Mouse (Mus musculus): ENCODE results near the gene Vps35. TPM values are rescaled to one million over a fixed set of nuclear protein-coding genes. Genes with fewer than 3 reads are reported as not detected.

Gene Vps35
- polyA plus RNA-seq, 1 experiment, result 3.4 TPM

GRCm38 (mm10) chr8:85323084-85323483, 23.5 kb upstream of the Vps35 start:
- H3K36me3 ChIP-seq (ENCODE audit: control insufficient read depth, insufficient read depth, low read length), result no peaks in the 10 kb centered on the region
- no peaks in the 10 kb centered on the region for H3K27me3 ChIP-seq (ENCODE audit: control insufficient read depth, insufficient read depth, low read length)
- no peaks in the 10 kb centered on the region for H3K4me1 ChIP-seq (ENCODE audit: control insufficient read depth, insufficient read depth, insufficient read length, low read length)
- H3K27ac ChIP-seq (ENCODE audit: insufficient read depth, low read depth, low read length), result no peak overlapping the region
- H3K4me3 ChIP-seq (ENCODE audit: low read depth, low read length), result no peak overlapping the region
- TF ChIP-seq CTCF (IDR thresholded peaks at IDR 0.05; ENCODE audit: extremely low read depth, insufficient read length, insufficient replicate concordance, low read depth, low read length) (no peak), POLR2A (IDR thresholded peaks at IDR 0.05; ENCODE audit: low read depth, low read length) (no peak)
- WGBS, result 77% methylated on average over 3 of the region's 3 CpGs

- TF ChIP-seq CTCF (IDR thresholded peaks at IDR 0.05; ENCODE audit: extremely low read depth, insufficient read length, insufficient replicate concordance, low read depth, low read length) (no peak), POLR2A (IDR thresholded peaks at IDR 0.05; ENCODE audit: low read depth, low read length) (no peak)
- 92% methylated on average over 15 of the region's 15 CpGs for WGBS
- no peaks in the 10 kb centered on the region for H3K36me3 ChIP-seq (ENCODE audit: control insufficient read depth, insufficient read depth, low read length)
- no peak overlapping the region for H3K4me3 ChIP-seq (ENCODE audit: low read depth, low read length)
- H3K27ac ChIP-seq (ENCODE audit: insufficient read depth, low read depth, low read length), result no peak overlapping the region
- H3K4me1 ChIP-seq (ENCODE audit: control insufficient read depth, insufficient read depth, insufficient read length, low read length), result no peaks in the 10 kb centered on the region
- H3K27me3 ChIP-seq (ENCODE audit: control insufficient read depth, insufficient read depth, low read length), result no peaks in the 10 kb centered on the region
Observed at GRCm38 (mm10) chr8:85321981-85322380, 22.4 kb upstream of the Vps35 start.

GRCm38 (mm10) chr8:85318534-85318933, 18.9 kb upstream of the Vps35 start:
- WGBS, result 94% methylated on average over 4 of the region's 4 CpGs
- Histone ChIP-seq H3K27me3 (ENCODE audit: control insufficient read depth, insufficient read depth, low read length) (no peaks in the 10 kb centered on the region), H3K36me3 (ENCODE audit: control insufficient read depth, insufficient read depth, low read length) (no peaks in the 10 kb centered on the region), H3K4me3 (ENCODE audit: low read depth, low read length) (no peak overlapping the region), H3K4me1 (ENCODE audit: control insufficient read depth, insufficient read depth, insufficient read length, low read length) (no peaks in the 10 kb centered on the region), H3K27ac (ENCODE audit: insufficient read depth, low read depth, low read length) (no peak overlapping the region)
- no peak for TF ChIP-seq POLR2A (IDR thresholded peaks at IDR 0.05; ENCODE audit: low read depth, low read length)
- no peak for TF ChIP-seq CTCF (IDR thresholded peaks at IDR 0.05; ENCODE audit: extremely low read depth, insufficient read length, insufficient replicate concordance, low read depth, low read length)

- Histone ChIP-seq H3K27me3 (ENCODE audit: control insufficient read depth, insufficient read depth, low read length) (no peaks in the 10 kb centered on the region), H3K4me3 (ENCODE audit: low read depth, low read length) (no peak overlapping the region), H3K4me1 (ENCODE audit: control insufficient read depth, insufficient read depth, insufficient read length, low read length) (no peaks in the 10 kb centered on the region), H3K36me3 (ENCODE audit: control insufficient read depth, insufficient read depth, low read length) (peaks cover 3% of the 10 kb centered on the region; the same call in 1 of the 2 replicates), H3K27ac (ENCODE audit: insufficient read depth, low read depth, low read length) (no peak overlapping the region)
- TF ChIP-seq POLR2A (IDR thresholded peaks at IDR 0.05; ENCODE audit: low read depth, low read length), result no peak
- no peak for TF ChIP-seq CTCF (IDR thresholded peaks at IDR 0.05; ENCODE audit: extremely low read depth, insufficient read length, insufficient replicate concordance, low read depth, low read length)
- 85% methylated on average over 3 of the region's 3 CpGs for WGBS
Observed at GRCm38 (mm10) chr8:85313036-85313435, 13.4 kb upstream of the Vps35 start.

- Histone ChIP-seq H3K4me1 (ENCODE audit: control insufficient read depth, insufficient read depth, insufficient read length, low read length) (no peaks in the 10 kb centered on the region), H3K36me3 (ENCODE audit: control insufficient read depth, insufficient read depth, low read length) (peaks cover 7% of the 10 kb centered on the region), H3K27ac (ENCODE audit: insufficient read depth, low read depth, low read length) (no peak overlapping the region), H3K4me3 (ENCODE audit: low read depth, low read length) (no peak overlapping the region), H3K27me3 (ENCODE audit: control insufficient read depth, insufficient read depth, low read length) (no peaks in the 10 kb centered on the region)
- no peak for TF ChIP-seq POLR2A (IDR thresholded peaks at IDR 0.05; ENCODE audit: low read depth, low read length)
- no peak for TF ChIP-seq CTCF (IDR thresholded peaks at IDR 0.05; ENCODE audit: extremely low read depth, insufficient read length, insufficient replicate concordance, low read depth, low read length)
Observed at GRCm38 (mm10) chr8:85311743-85312142, 12.1 kb upstream of the Vps35 start.

- Histone ChIP-seq H3K27ac (ENCODE audit: insufficient read depth, low read depth, low read length) (no peak overlapping the region), H3K4me3 (ENCODE audit: low read depth, low read length) (no peak overlapping the region), H3K27me3 (ENCODE audit: control insufficient read depth, insufficient read depth, low read length) (no peaks in the 10 kb centered on the region), H3K4me1 (ENCODE audit: control insufficient read depth, insufficient read depth, insufficient read length, low read length) (no peaks in the 10 kb centered on the region), H3K36me3 (ENCODE audit: control insufficient read depth, insufficient read depth, low read length) (peaks cover 21% of the 10 kb centered on the region)
- 91% methylated on average over 2 of the region's 2 CpGs for WGBS
- no peak for TF ChIP-seq POLR2A (IDR thresholded peaks at IDR 0.05; ENCODE audit: low read depth, low read length)
- TF ChIP-seq CTCF (IDR thresholded peaks at IDR 0.05; ENCODE audit: extremely low read depth, insufficient read length, insufficient replicate concordance, low read depth, low read length), result no peak
Observed at GRCm38 (mm10) chr8:85308564-85308963, 9.0 kb upstream of the Vps35 start.

GRCm38 (mm10) chr8:85303531-85303930, 3.9 kb upstream of the Vps35 start:
- WGBS, result 68% methylated on average over 5 of the region's 5 CpGs
- TF ChIP-seq CTCF (IDR thresholded peaks at IDR 0.05; ENCODE audit: extremely low read depth, insufficient read length, insufficient replicate concordance, low read depth, low read length) (no peak), POLR2A (IDR thresholded peaks at IDR 0.05; ENCODE audit: low read depth, low read length) (no peak)
- no peak overlapping the region for H3K27ac ChIP-seq (ENCODE audit: insufficient read depth, low read depth, low read length)

More at GRCm38 (mm10) chr8:85303531-85303930, 3.9 kb upstream of the Vps35 start:
- no peaks in the 10 kb centered on the region for H3K27me3 ChIP-seq (ENCODE audit: control insufficient read depth, insufficient read depth, low read length)
- no peaks in the 10 kb centered on the region; the same call in 1 of the 2 replicates for H3K4me1 ChIP-seq (ENCODE audit: control insufficient read depth, insufficient read depth, insufficient read length, low read length)
- H3K4me3 ChIP-seq (ENCODE audit: low read depth, low read length), result no peak overlapping the region
- peaks cover 25% of the 10 kb centered on the region for H3K36me3 ChIP-seq (ENCODE audit: control insufficient read depth, insufficient read depth, low read length)
